Mouse (Mus musculus) olfactory bulb, adult 2 months (tissue): ENCODE data around the gene A430078G23Rik. TPM values are rescaled to one million over a fixed set of nuclear protein-coding genes. Genes with fewer than 3 reads are reported as not detected.
"Not testable (repeated sequence)": the region's sequence is repeated elsewhere in the genome, so short reads cannot be mapped to it uniquely, and the experiment has no call there.

Experiments used
- H3K27ac ChIP-seq: fragments of 200-500 bp; 2 replicates; pipeline ENCODE4 v1.5.1; 2012; ENCODE audit warnings: low read depth, low read length; ENCODE audit not compliant: insufficient read depth
- H3K4me1 ChIP-seq: fragments of 200-500 bp; 2 replicates; pipeline ENCODE4 v1.6.1; 2012; ENCODE audit warnings: low read length; ENCODE audit not compliant: control insufficient read depth, insufficient read depth
- H3K4me3 ChIP-seq: fragments of 200-500 bp; 2 replicates; pipeline ENCODE4 v1.5.1; 2012; ENCODE audit warnings: mild to moderate bottlenecking, low read depth, low read length, moderate library complexity; ENCODE audit not compliant: insufficient read depth
- CTCF ChIP-seq: fragments of 200-500 bp; IDR thresholded peaks from 2 replicates; pipeline ENCODE4 v1.5.1; 2012; ENCODE audit warnings: low read depth, mild to moderate bottlenecking, low read length, moderate library complexity; ENCODE audit not compliant: insufficient read depth
- POLR2A ChIP-seq: fragments of 200-500 bp; IDR thresholded peaks from 2 replicates; pipeline ENCODE4 v1.6.1; 2012; ENCODE audit warnings: mild to moderate bottlenecking, low read depth, low read length, moderate library complexity; ENCODE audit not compliant: insufficient read depth
- WGBS: fragments of 180-500 bp; shearing (Covaris S2); methylation state at CpG from one replicate; pipeline ENCODE4 v1.1.7; 2018; 5-methylcytosine and 5-hydroxymethylcytosine counted together
- polyA plus RNA-seq: library from polyadenylated mRNA; stranded (reverse); fragments of >200 nt; gene quantifications from 2 replicates; pipeline ENCODE4 v1.2.4, GENCODE M21; 2012; ENCODE audit warnings: low replicate concordance; ENCODE audit not compliant: missing spikeins, insufficient read depth, insufficient read length

Gene A430078G23Rik
- polyA plus RNA-seq, 1 experiment: not detected

DNA sequence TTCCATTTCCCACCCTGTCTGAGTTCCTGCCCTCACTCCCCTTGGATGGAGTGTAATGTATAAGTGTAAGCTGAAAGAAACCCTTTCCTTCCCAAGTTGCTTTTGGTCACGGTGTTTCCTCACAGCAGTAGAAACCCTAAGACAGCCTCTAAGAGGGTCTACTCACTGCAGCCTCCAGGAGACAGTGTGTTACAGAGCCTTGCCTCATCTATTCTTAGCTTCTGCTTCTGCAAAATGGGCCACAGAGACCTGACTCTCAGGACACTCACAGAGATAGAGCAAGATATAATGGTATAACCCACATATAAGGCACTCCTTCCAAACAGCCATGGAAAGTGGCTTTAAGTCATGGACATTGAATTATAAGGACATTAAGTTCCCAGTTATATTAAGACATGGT is 26.2 kb upstream of the A430078G23Rik start:
- Histone ChIP-seq H3K27ac (no peak overlapping the region), H3K4me3 (no peak overlapping the region), H3K4me1 (no peaks in the 10 kb centered on the region)
- no peak for TF ChIP-seq CTCF
- no peak for TF ChIP-seq POLR2A
- 91% methylated on average over 1 of the region's 1 CpGs for WGBS

DNA sequence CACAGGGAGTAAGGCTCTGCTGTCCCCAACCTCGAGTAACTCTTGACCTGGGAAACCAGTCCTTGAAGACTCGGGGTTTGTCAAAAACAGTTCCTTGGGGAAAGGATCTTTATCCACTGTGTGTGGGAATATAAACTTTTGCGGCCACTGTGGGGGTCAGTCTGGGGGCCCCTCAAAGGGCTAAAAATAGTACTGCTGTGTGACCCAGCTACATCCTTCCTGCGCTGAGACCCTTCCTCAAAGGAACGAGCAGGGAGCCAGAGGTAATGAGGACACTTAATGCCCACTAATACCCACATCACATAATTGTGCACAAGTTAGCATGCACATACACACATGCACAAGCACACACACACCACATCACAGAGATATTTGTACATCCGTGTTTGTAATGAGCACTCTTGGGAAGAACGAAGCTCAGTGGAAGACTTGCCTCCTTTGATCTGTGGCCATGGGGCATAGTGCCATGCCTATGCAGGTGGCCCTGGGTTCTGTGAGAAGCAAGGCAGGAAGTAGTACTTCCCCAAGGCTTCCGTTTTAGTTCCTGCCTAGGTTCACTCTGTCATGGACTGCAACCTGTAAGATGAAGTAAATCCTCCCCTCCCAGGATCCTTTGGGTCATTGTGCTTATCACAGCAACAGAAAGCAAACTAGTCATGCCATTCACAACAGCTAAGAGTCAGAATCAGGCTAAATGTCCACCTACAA is 25.5 kb upstream of the A430078G23Rik start:
- Histone ChIP-seq H3K4me3 (no peak overlapping the region), H3K4me1 (no peaks in the 10 kb centered on the region), H3K27ac (no peak overlapping the region)
- WGBS: 71% methylated on average over 8 of the region's 8 CpGs
- TF ChIP-seq CTCF (no peak), POLR2A (no peak)

DNA sequence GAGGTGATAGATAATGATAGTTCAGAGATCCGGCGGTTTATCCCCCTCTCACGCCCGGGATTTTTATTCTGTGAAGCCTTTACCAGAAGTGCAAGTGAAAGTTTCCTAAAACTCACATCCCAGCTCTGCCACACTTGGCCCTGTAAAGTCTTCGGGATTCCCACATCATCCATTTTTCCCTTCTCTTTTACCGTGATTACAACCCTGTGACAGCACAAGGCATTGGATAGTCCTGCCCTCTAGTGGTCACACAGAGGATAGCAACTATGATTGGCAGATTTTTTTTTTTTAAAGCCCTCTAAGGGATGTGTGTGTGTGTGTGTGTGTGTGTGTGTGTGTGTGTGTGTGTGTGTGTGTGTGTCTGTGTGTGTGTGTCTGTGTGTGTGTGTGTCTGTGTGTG is 22.6 kb upstream of the A430078G23Rik start:
- H3K4me1 ChIP-seq: no peaks in the 10 kb centered on the region
- no peak for TF ChIP-seq CTCF
- no peak for TF ChIP-seq POLR2A
- H3K4me3 ChIP-seq: no peak overlapping the region
- 42% methylated on average over 6 of the region's 6 CpGs for WGBS
- no peak overlapping the region for H3K27ac ChIP-seq

DNA sequence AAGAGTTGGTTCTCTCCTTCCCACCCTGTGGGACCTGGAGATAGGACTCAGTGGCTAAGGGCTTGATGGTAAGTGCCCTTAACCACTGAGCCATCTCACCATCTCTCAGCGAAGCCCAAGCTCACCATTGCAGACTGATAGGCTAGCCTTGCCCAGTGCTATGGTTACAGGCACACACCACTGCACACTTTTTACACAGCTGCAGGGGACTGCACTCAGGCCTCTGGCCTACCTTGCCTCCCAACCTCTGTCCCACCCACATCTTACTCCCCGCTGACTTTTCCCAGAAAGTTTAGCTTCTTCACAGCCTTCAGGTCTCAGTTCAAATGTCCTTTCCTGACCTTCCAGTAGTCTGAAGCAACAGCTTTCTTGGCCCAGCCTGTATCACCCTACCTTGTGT is 21.5 kb upstream of the A430078G23Rik start:
- WGBS: 92% methylated on average over 2 of the region's 2 CpGs

GRCm38 (mm10) chr8:3335881-3336280 is 17.3 kb upstream of the A430078G23Rik start:
- H3K4me1 ChIP-seq: no peaks in the 10 kb centered on the region
- WGBS: 90% methylated on average over 1 of the region's 1 CpGs
- no peak overlapping the region for H3K27ac ChIP-seq
- no peak for TF ChIP-seq POLR2A
- TF ChIP-seq CTCF: no peak
- H3K4me3 ChIP-seq: no peak overlapping the region

More for the DNA sequence above, 21.5 kb upstream of the A430078G23Rik start:
- Histone ChIP-seq H3K4me1 (no peaks in the 10 kb centered on the region), H3K27ac (no peak overlapping the region), H3K4me3 (no peak overlapping the region)
- TF ChIP-seq POLR2A (no peak), CTCF (no peak)

DNA sequence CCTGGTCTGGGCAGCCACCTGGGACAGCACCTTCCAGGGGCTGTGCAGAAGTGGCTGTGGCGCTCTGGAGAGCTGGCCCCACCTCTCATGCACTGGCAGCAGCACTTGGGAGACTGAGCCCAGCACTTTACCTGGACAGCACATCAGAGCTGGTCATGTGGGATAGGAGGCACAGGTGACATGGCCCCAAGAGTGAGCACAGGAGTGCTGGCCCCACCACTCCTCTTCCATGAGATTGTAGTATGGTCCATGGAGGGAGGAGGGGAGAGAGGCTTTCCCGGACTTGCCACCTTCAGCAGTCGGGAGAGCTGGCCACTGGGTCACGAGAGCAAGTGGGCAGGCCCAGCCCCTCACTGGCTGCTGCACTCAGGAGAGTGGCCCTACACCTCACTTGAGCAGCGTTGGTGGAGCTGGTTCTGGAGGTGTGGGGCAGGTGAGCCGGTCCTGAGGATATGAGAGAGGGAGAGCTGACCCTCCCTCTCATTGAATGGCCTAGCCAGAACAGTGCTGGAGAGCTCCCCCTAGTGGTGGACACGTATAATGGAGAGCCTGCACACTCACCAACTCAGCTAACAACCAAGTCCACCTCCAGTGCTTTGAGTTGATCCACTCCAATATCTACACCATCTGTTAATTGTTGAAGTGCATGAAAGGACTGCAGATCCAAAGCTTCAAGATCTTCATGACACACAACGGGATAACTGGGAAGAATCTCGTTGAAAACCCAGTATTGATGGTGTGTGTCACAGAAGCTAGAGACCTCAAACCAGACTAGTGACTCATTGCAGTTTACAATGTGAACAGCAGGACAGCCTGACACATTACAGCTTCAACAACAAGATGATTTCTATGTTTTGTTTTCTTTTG is 16.3 kb upstream of the A430078G23Rik start:
- WGBS: 61% methylated on average over 9 of the region's 9 CpGs
- TF ChIP-seq CTCF (no peak; the same call in 1 of the 2 replicates), POLR2A (no peak)
- no peak overlapping the region for H3K27ac ChIP-seq
- no peaks in the 10 kb centered on the region for H3K4me1 ChIP-seq
- no peak overlapping the region for H3K4me3 ChIP-seq

GRCm38 (mm10) chr8:3337525-3337824 is 15.7 kb upstream of the A430078G23Rik start:
- not testable (repeated sequence) for H3K4me3 ChIP-seq, H3K4me1 ChIP-seq, H3K27ac ChIP-seq
- WGBS: 90% methylated on average over 3 of the region's 3 CpGs

- no peak overlapping the region for H3K4me3 ChIP-seq
- 94% methylated on average over 11 of the region's 11 CpGs for WGBS
- H3K4me1 ChIP-seq: no peaks in the 10 kb centered on the region
- H3K27ac ChIP-seq: no peak overlapping the region
- TF ChIP-seq CTCF: no peak
- no peak for TF ChIP-seq POLR2A
These were observed 15.2 kb upstream of the A430078G23Rik start for GRCm38 (mm10) chr8:3337971-3338370.

GRCm38 (mm10) chr8:3340711-3341110 is 12.5 kb upstream of the A430078G23Rik start:
- 98% methylated on average over 3 of the region's 3 CpGs for WGBS
- H3K4me1 ChIP-seq, H3K4me3 ChIP-seq, H3K27ac ChIP-seq: not testable (repeated sequence)
